Mouse (Mus musculus) heart, postnatal 0 days (tissue): ENCODE data around the gene Orc2. TPM values are rescaled to one million over a fixed set of nuclear protein-coding genes. Genes with fewer than 3 reads are reported as not detected.

ENCODE experiments used
- ATAC-seq: fragments of 200-750 bp; cut with Nextera tagmentation; 2 replicates; pipeline ENCODE4 v1.8.0; 2017; ENCODE audit warnings: low read depth, moderate number of reproducible peaks, moderate library complexity; ENCODE audit not compliant: insufficient read depth
- DNase-seq: peaks from one replicate; pipeline ENCODE4 v3.0.0-alpha.2; 2016; ENCODE audit warnings: low spot score
- H3K27ac ChIP-seq: fragments of 300-500 bp; sonication (generic); 2 replicates; pipeline ENCODE4 v1.5.1; 2014; ENCODE audit warnings: low read depth, mild to moderate bottlenecking
- H3K27me3 ChIP-seq: fragments of 300-500 bp; sonication (generic); 2 replicates; pipeline ENCODE4 v1.6.1; 2014; ENCODE audit warnings: low read length, mixed read lengths; ENCODE audit not compliant: control insufficient read depth, insufficient read depth
- H3K36me3 ChIP-seq: fragments of 300-500 bp; sonication (generic); replicated peaks from 2 replicates; pipeline ENCODE4 v1.6.1; 2014; ENCODE audit warnings: low read length, mixed read lengths; ENCODE audit not compliant: control insufficient read depth, insufficient read depth
- H3K4me1 ChIP-seq: fragments of 300-500 bp; sonication (generic); 2 replicates; pipeline ENCODE4 v1.6.1; 2014; ENCODE audit warnings: antibody characterized with exemption; ENCODE audit not compliant: control insufficient read depth, insufficient read depth
- H3K4me2 ChIP-seq: fragments of 300-500 bp; sonication (generic); 2 replicates; pipeline ENCODE4 v1.6.1; 2014; ENCODE audit warnings: low read depth, mild to moderate bottlenecking, low read length, moderate library complexity
- H3K4me3 ChIP-seq: fragments of 300-500 bp; sonication (generic); 2 replicates; pipeline ENCODE4 v1.5.1; 2014; ENCODE audit warnings: low read depth, low read length
- H3K9ac ChIP-seq: fragments of 300-500 bp; sonication (generic); replicated peaks from 2 replicates; pipeline ENCODE4 v1.6.1; 2014; ENCODE audit warnings: low read depth, low read length, mixed read lengths
- H3K9me3 ChIP-seq: fragments of 300-500 bp; sonication (generic); replicated peaks from 2 replicates; pipeline ENCODE4 v1.6.1; 2016; ENCODE audit warnings: low read length; ENCODE audit not compliant: control insufficient read depth
- CTCF ChIP-seq: IDR thresholded peaks from 2 replicates; pipeline ENCODE4 v1.5.1; 2016; ENCODE audit warnings: antibody characterized with exemption, control low read depth, low read depth
- EP300 ChIP-seq: IDR thresholded peaks from 2 replicates; pipeline ENCODE4 v1.6.1; 2016; ENCODE audit warnings: antibody characterized with exemption, low read depth
- WGBS: fragments of 180-500 bp; shearing (Covaris S2); extraction: QIAGEN DNeasy Blood & Tissue Kit; methylation state at CpG from one replicate; pipeline ENCODE4 v1.1.7; 2014; 5-methylcytosine and 5-hydroxymethylcytosine counted together
- polyA plus RNA-seq: library from polyadenylated mRNA; unstranded; fragments of >200 nt; fragmentation: Nextera tagmentation; extraction: Ambion mirVana; gene quantifications from 2 replicates; pipeline ENCODE4 v1.2.1, GENCODE M21; 2015
- total RNA-seq: library from RNA; depleted of rRNA; stranded (reverse); fragments of >200 nt; gene quantifications from 2 replicates; pipeline ENCODE4 v1.2.3, GENCODE M21; 2014; ENCODE audit warnings: low replicate concordance

Orc2 gene
- total and polyA plus RNA-seq, 2 experiments from 2014 or later = 12.8 to 13.4 TPM

DNA sequence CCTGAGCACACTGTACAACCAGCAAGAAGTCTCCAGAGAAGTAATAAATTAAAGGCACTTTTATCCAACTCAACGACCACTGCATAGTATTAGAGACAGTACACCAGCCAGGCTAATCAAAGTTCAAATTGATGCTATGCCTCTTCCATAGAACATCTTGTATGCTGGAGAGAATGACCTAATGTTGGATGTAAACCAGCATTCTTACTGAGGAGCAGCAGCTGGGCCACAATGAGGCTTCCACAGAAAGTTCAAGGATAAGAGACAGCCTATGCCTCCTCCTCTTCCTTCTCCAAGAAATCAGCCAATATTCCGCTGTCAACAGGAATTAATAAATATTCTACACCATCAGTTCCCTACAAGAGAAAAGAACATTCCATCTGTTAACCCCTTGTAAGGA lies 41.0 kb downstream of the Orc2 start:
- no peaks in the 10 kb centered on the region for H3K27me3 ChIP-seq
- WGBS = 81% methylated on average over 2 of the region's 2 CpGs
- H3K4me3 ChIP-seq = no peak overlapping the region
- no peak overlapping the region for H3K27ac ChIP-seq
- peak; percentile 15 for DNase-seq
- no peak for TF ChIP-seq EP300
- TF ChIP-seq CTCF = no peak
- no peak overlapping the region for H3K4me2 ChIP-seq
- H3K36me3 ChIP-seq = peaks cover 71% of the 10 kb centered on the region
- H3K9ac ChIP-seq = no peak overlapping the region
- H3K9me3 ChIP-seq = no peaks in the 10 kb centered on the region
- no peaks in the 10 kb centered on the region for H3K4me1 ChIP-seq
- ATAC-seq = no peak

DNA sequence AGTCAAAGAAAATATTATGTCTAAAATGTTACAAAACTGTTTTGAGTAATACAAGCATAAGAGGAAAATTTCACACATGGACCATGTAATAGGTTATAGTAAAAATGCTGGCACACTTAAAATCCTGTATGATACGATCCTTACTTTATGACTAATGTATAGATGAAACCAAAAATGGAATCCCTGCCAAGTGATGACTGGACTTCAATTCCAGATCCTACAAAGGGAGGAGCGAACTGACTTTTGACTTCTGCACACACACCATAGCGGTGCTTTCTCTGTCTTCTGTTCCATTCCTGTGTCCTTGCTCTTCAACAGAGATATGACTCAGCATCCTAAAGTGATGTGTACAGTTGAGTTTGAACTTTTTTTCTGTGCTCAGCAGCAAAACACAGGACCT lies 44.3 kb downstream of the Orc2 start:
- Histone ChIP-seq H3K9ac (no peak overlapping the region), H3K4me2 (no peak overlapping the region), H3K4me3 (no peak overlapping the region), H3K4me1 (no peaks in the 10 kb centered on the region), H3K27me3 (no peaks in the 10 kb centered on the region), H3K36me3 (peaks cover 79% of the 10 kb centered on the region), H3K9me3 (no peaks in the 10 kb centered on the region), H3K27ac (no peak overlapping the region)
- no peak for TF ChIP-seq EP300
- no peak for TF ChIP-seq CTCF
- 93% methylated on average over 3 of the region's 3 CpGs for WGBS
- ATAC-seq (no peak), DNase-seq (no peak)

DNA sequence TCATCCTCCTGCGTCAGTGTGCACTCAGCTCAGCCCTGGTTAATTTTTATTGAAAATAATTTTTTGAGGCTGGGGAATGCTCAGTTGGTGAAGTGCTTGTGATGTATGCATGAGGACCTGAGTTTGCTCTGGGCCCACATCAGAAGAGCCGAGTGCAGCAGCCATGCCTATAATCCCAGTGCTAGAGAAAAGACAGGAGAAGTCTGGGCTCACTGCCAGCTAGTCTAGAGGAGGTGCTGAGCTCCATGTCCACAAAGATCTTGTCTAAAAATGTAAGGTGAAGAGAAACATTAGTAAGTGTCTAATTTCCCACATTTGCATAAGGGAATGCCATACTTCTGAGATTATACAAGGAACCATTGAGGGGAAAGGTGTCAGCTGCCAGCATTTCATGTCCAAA lies 46.0 kb downstream of the Orc2 start:
- 41% methylated on average over 2 of the region's 2 CpGs for WGBS
- Histone ChIP-seq H3K36me3 (peaks cover 72% of the 10 kb centered on the region), H3K9me3 (no peaks in the 10 kb centered on the region), H3K4me3 (no peak overlapping the region), H3K27ac (no peak overlapping the region), H3K4me2 (no peak overlapping the region), H3K27me3 (no peaks in the 10 kb centered on the region), H3K9ac (no peak overlapping the region), H3K4me1 (no peaks in the 10 kb centered on the region)
- TF ChIP-seq CTCF = no peak
- no peak for TF ChIP-seq EP300
- no peak for ATAC-seq
- DNase-seq = no peak

DNA sequence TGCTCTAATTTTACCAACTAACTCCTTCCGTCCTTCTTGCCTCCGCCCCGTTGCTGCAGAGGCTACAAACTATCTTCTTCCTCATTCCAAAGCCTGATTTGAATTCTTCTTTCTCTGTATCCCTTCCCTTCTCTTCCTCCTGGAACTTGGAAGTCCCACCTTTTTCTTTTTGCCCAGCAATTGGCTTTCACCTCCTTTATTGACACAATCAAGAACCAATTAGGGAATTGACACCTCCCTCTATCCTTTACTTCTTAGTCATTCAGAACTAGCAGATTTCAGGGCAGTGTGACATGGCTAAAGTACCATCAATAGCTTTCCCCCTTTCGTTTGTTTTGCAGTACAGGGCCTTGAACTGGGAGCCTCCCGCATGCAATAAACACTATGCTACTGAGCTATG lies 46.7 kb downstream of the Orc2 start:
- Histone ChIP-seq H3K4me3 (no peak overlapping the region), H3K9ac (no peak overlapping the region), H3K9me3 (no peaks in the 10 kb centered on the region), H3K27ac (no peak overlapping the region; the same call in 1 of the 2 replicates), H3K27me3 (no peaks in the 10 kb centered on the region), H3K4me2 (no peak overlapping the region), H3K36me3 (peaks cover 70% of the 10 kb centered on the region), H3K4me1 (no peaks in the 10 kb centered on the region)
- 73% methylated on average over 5 of the region's 5 CpGs for WGBS
- TF ChIP-seq CTCF = no peak
- TF ChIP-seq EP300 = no peak
- ATAC-seq (no peak), DNase-seq (no peak)

DNA sequence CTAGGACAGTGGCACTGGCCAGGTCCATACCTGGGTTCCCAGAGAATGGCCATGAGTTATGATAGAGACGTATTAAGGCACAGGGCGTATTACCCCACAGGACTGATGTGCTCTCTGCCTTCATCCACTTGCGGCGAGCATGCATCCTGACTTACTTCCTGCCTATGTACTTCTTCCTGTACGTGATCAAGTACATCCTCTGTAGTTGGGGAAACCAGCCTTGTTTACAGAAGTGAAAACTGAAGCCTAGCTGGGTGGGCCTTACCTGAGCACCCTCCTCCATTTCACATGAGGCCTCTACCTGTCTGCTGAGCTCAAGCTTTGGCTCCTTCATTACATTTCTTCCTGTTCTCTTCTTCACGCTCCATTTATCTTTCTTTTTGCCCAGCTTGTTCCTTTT lies 50.6 kb downstream of the Orc2 start:
- Histone ChIP-seq H3K9ac (no peak overlapping the region), H3K4me3 (no peak overlapping the region), H3K9me3 (no peaks in the 10 kb centered on the region), H3K27ac (no peak overlapping the region), H3K27me3 (no peaks in the 10 kb centered on the region), H3K4me2 (no peak overlapping the region), H3K4me1 (no peaks in the 10 kb centered on the region), H3K36me3 (peaks cover 57% of the 10 kb centered on the region)
- DNase-seq (no peak), ATAC-seq (no peak)
- TF ChIP-seq EP300 (no peak), CTCF (no peak)
- 86% methylated on average over 6 of the region's 6 CpGs for WGBS

DNA sequence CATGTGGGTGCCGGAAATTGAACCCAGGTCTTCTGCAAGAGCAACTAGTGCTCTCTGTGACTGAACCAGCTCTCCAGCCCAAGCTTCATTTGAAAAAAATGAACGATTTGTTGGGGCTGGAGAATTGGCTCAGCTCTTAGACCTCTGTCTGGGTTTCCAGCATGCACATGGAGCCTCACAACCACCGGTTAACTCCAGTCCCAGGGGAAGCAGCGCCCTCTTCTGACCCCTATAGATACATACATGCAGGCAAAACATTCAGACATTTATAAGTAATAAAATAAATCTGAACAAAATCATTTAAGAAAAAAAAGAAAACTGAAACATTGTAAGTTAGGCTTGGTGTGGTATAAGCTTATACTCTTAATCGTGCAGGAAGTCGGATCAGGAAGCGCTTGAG lies 56.5 kb downstream of the Orc2 start:
- 75% methylated on average over 7 of the region's 7 CpGs for WGBS

More for the DNA sequence above, 56.5 kb downstream of the Orc2 start:
- ATAC-seq (no peak), DNase-seq (no peak)
- Histone ChIP-seq H3K4me1 (peaks cover 10% of the 10 kb centered on the region; the same call in 1 of the 2 replicates), H3K36me3 (peaks cover 20% of the 10 kb centered on the region; the same call in 1 of the 2 replicates), H3K9me3 (no peaks in the 10 kb centered on the region), H3K27ac (no peak overlapping the region), H3K9ac (no peak overlapping the region), H3K4me2 (no peak overlapping the region), H3K27me3 (no peaks in the 10 kb centered on the region), H3K4me3 (no peak overlapping the region)
- no peak for TF ChIP-seq CTCF
